Mouse (Mus musculus) CH12F3 (cell line): ENCODE measurements around the gene Scgb2b21.
"Not testable (repeated sequence)": the region's sequence is repeated elsewhere in the genome, so short reads cannot be mapped to it uniquely, and the experiment has no call there.

Experiments used
- in situ Hi-C: fragments of 300-500 bp; cut with MboI; formaldehyde crosslinking; loops from 2 replicates; pipeline ENCODE4 v1.14.3; 2020; ENCODE audit warnings: low sequenced_read_pairs

Gene Scgb2b21

DNA sequence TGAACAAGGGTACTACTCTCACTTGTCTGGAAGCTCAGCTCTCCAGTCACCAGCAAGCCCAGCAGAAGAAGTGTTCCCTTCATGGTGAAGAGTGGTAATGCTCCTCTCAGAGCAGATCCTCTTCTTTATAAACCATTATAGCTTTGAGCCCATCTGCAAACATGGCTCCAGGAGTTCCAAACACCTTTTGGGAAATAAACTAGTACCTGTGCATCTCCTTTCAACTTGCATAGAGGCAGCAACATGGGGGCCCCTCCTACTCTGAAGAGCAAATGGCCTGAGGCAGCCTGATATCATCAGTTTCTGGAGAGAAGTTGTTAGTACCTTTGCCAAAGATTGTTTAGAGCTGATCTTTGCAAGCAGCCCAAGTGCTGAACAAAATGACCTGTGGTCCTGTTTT lies at the start of gene Scgb2b21:
TSS of gene Scgb2b21 (minus strand) at position 101 of the 400 bp plus-strand sequence.
- in situ Hi-C loops: no loop called here

DNA sequence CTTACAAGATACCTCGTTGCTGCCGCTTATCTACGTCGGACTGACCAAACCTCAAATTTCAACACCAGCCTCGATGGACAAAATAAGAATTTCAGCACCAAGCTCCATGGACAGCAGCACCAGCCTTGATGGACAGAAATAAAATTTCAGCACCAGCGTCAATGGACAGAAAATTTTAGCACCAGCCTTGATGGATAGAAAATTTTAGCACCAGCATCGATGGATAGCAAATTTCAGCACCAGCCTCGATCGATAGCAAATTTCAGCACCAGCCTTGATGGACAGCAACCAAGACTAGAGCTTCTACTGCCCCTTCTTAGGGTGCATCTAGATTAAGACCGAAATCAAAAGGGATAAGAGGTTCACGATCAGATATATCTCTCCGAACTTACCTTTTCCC lies 23.2 kb upstream of the Scgb2b21 start:
- in situ Hi-C loops: not testable (repeated sequence)
